Mouse (Mus musculus) c-Kit-positive CD71-negative TER-119-negative erythroid progenitor cells, embryonic 14.5 days (primary cell): ENCODE results near the gene Drc1.

Experiments
- DNase-seq: peaks from one replicate; pipeline ENCODE4 v3.0.0-alpha.2; 2013; ENCODE audit warnings: low read depth

Drc1 gene

DNA sequence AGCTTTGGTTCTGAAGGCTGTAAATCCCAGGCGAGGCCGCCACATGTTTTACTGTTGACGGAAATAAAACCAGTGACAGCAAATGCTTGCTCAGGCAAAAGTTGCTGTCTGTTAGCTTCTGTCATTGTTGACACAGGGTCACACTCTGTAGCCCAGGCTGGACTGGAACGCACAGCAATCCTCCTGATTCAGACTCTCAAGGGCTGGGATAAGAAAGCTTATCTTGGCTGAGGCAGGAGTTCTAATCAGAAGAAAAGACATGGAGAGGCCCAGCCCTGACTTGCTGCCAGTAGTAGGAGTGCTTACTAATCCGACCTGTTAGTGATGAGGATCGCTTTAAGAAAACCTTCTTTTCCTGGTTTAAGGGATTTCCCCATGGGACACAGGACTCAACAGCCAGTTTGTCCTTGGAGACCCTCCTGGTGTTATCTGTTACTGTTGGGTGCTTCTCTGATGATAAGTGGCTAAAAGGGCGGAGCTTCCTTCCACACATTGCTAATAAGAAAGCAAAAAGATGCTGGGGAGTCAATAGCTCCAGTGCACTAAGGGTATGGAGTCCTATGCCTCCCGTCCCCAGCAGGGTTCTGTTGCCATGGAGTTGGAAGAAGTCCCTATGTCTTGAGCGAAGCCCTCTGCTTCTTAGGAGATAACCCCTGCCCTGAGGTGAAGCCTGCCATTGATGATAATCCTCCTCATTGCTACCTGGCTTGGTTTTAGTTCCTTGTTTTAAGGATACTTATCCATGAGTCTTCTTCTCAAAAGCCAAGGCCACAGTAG is 6.1 kb downstream of the Drc1 start:
- DNase-seq = no peak

- no peak for DNase-seq
Observed at GRCm38 (mm10) chr5:30340815-30341214, 59.6 kb downstream of the Drc1 start.

DNA sequence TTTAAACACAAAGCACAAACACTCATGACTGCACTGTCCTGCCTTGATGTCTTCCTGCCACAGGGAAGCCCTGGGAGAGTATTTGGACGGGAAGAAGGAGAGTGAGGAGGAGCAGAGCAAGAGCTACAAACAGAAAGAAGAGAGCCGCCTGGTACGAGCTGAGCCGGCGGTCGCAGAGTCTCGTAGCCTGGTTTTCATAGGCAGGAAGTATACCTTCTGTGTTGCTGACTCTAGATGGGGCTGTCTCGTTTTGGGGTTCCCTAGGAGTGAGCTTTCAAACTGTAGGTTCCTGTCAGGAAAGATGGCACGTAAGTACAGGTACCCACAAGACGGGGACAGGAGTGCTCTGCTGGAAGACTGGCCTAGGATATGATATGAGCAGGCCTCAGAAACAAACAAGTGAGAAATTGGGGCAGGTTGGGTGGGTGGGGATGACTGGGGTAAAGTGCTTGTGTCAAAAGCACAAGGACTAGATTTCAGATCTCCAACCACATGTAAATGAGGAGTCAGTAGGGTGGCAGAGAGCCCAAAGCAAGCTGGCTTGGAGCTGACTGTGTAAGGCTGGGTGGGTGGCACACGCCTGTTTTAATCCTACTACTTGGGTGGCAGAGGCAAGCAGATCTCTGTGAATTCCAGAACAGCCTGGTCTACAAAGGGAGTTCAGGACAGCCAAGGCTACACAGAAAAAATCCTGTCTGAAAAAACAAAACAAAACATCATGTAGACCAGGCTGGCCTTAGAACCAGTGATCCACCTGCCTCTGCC is 60.6 kb downstream of the Drc1 start:
- no peak for DNase-seq

- no peak for DNase-seq
Observed at GRCm38 (mm10) chr5:30342601-30343015, 61.4 kb downstream of the Drc1 start.

DNA sequence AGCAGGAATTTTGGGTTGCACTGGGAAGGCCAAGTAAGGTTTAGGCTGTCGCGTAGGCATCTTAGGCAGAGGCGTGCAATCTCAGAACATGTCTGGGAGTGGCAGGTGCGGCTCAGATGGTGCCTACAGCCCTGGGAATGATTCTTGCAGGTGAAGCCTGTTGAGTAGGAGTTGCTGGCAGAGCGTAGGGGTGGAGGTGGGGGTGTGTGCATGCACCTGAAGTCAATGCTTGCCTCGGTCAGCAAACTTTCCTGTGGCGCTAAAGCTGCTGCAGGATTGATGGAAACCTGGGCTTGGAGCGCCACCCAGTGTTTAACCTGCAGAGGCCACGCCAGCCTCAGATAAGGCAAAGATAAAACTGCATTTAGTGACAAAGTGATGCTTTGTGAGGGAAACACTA is 61.9 kb downstream of the Drc1 start:
- DNase-seq = peak; percentile 26

DNA sequence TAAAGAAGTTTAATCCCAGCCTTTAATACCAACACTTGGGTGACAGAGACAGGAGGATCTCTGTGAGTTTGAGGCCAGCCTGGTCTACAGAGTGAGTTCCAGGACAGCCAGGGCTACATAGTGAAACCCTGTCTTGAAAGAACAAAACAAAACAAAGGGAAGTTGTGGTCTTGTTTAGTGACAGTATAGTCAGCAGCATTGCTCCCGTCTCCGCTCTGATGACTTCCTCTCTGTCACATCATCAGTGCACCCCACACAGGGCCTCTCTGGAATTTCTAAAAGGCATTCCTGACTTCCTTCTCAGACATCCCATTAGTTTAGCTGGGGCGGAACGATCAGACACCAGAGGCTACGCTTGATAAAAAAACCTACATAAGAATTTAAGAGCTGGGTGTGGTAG is 62.7 kb downstream of the Drc1 start:
- DNase-seq = no peak

GRCm38 (mm10) chr5:30353605-30354004 is 72.4 kb downstream of the Drc1 start:
- no peak for DNase-seq

DNA sequence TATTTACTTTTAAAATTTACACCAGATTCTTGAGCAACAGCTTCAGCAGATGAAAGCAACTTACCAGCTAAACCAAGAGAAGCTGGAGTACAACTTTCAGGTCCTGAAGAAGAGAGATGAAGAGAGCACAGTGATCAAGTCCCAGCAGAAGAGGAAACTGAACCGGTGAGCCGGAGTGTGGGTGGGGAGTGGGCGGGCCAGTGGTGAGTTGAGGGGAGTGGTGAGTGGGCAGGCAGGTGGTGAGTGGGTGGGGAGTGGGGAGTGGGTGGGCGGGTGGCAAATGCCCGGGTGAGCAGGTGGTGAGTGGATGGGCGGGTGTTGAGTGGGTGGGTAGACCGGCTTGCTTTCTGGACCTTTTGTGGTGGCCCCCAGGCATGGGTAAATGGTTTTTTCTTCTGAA is 73.9 kb downstream of the Drc1 start:
- no peak for DNase-seq

DNA sequence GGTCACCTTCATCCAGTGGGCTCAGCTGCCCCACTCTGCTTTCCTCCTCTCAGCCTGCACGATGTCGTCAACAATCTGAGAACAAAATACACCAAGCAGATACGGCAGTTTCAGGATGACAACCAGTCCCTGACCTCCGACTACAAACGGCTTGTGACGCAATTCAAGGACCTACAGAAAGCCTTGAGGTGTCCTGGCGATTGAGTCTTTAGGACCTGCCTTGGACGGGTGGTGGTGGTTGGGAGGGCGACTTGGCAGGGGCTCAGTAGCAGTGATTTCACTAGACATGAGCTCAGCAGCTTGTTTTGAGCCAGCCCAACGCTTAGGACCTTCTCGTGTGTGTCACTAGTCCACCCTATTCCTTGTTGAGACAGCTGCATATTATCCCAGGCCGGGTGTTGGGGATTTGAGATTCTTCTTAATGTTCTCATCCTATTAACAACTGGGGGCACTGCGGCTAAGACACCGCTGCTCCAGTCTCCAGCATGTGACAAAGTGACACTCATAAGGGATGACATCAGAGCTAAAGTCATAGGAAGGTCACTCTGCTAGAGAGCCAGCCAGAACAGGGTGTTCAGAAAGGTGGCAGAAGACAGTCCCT is 74.5 kb downstream of the Drc1 start:
- no peak for DNase-seq

- no peak for DNase-seq
Observed at GRCm38 (mm10) chr5:30356647-30357046, 75.5 kb downstream of the Drc1 start.

DNA sequence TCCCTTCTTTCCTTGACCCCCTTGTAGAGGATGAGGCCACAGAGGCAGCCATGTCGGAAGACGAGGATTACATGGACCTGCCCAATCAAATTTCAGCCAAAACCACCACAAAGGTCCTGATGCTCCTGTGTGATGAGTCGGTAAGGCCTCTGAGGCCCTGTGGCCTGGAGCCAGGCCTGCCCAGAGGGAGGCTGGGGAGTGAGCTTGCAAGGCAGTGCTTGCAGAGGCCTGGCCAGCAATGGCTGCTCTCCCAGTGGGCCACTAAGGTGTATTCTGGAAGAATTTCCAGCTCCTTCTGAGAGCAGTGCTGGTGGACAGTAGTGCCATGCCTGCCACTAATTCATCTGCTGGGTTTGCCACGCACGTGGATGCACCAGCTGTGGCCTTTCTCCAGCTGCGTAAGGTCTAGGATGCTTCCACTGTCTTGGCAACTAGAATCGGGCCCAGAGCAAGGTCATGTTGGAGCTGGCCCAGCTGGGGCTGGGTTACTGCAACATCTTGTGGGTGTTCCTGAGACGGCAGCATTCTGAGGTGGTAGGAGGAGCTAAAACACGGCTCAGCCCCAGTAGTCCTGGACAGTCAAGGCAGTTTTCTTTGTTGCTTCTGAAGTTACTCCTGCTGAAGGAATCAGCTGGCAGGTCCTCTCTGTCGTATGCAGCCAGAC is 77.4 kb downstream of the Drc1 start:
- no peak for DNase-seq

DNA sequence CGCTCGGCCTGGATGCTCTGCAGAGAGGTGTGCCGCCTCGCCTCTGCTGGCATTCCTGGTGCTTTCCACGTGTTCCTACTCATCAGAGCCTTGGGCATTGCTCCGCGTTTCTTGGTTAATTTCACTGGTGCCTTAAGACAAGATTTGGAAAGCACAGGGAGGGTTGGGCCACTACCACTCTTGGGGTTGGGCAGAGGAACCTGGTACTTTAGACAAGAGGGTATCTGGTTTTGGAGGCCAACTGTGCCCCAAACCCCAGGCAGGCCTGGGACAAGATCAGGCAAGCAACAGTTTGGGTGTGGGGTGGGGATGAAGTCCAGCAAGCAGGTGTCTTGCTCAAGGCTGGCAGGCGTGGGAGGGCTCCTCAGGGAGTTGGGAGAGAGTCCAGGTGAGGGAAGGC is 86.2 kb downstream of the Drc1 start:
- no peak for DNase-seq

- peak; percentile 12 for DNase-seq
Observed at GRCm38 (mm10) chr5:30369426-30369825, 88.2 kb downstream of the Drc1 start.

GRCm38 (mm10) chr5:30382876-30383275 is 101.7 kb downstream of the Drc1 start:
- no peak for DNase-seq

DNA sequence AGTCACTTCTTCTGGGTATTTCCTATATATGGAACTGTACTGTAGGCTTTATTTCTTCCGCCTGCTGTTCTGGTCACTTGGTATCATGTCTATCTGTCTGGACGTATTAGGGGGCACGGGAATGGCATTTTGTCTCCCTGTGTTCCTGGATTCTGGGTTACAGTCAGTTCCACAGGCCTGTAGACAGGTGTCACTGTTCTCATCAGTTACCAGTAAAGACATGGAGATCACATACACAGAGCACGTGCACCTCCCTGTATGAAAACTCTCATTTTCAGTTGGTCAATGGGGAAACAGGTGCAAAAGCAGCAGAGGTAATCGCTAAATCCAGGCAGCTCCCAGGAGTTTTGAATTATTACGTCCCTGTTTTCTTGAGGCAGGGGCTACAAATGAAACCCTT is 106.5 kb downstream of the Drc1 start:
- no peak for DNase-seq

DNA sequence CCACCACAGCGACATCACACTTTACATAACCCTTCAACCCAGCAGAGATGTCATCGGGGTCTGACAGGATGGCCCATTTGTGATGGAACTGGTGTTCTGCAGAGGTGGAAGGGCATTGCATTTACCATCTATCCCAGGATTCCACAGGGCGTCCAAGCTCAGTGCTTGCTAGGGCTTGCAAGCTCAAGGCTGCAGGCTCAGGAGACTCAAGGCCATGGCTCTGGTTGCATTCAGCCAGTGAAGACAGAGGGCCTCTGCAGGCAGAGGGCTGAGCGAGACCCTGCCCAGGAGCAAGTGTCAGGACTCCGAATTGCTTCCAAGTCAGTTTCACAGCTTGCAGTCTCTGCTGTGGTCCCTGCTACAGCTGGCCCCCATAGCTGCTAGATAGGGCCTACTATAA is 108.6 kb downstream of the Drc1 start:
- no peak for DNase-seq

DNA sequence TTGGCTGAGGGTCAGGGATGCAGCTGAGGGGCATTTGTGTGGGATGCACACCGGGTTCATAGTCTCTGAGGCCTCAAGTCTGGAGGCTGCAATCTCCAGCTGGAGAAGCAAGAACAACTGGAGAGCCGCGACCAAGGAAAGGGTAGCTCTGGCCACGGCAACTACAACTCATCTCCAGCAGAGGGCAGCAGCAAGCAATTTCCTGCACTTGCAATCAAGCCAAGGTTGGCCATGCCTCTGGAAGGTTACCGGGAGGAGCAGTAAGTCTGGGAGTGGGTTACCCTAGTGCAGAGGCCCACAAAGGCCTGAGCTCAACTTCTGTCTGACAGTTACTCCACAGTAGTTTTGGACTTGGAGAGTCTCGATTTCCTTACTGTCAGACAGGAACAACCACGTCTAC is 110.3 kb downstream of the Drc1 start:
- peak; percentile 47 for DNase-seq

- no peak for DNase-seq
Observed at GRCm38 (mm10) chr5:30400521-30400920, 119.3 kb downstream of the Drc1 start.

DNA sequence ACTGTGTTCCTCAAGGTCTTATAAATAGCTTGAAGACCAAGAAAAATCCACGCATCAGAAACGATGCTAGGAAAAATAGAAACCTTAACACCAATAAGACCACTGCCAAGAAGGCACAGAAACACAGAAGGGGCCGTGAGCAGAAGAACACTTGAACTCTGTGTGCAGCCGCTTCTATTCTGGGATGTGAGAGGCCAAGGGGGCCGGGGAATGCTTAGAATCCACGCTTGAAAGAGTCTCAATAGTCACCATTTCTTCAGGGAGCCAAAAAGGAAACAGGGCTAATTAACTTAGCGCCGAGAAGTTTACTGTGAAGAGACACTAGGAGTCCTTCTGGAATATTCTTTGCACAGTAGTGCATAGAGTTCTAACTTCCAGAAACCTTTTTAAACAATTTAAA is 120.0 kb downstream of the Drc1 start:
- no peak for DNase-seq

DNA sequence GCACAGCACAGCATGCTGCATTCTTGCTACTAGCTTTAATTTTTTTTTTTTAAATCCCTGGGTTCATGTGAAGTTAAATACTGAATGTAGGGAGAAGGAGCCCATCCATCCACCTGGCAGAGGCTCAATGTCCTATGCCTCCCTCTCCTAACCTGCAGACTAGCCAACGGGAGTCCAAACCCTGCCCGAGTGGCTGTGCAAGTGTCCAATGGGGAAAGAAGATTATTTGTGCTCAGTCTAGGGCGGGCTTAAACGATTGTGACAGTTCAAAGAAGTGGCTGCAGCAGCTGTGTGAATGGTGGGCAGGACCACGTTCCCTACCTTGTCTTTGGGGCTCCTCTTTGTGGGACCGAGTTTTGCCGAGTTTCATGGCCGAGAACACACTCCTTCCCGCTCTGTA is 125.7 kb downstream of the Drc1 start:
- no peak for DNase-seq

GRCm38 (mm10) chr5:30411524-30411923 is 130.3 kb downstream of the Drc1 start:
- DNase-seq = no peak

- no peak for DNase-seq
Observed at GRCm38 (mm10) chr5:30415381-30415780, 134.2 kb downstream of the Drc1 start.

GRCm38 (mm10) chr5:30415876-30416275 is 134.7 kb downstream of the Drc1 start:
- no peak for DNase-seq
